Mouse (Mus musculus) heart, adult 2 months (tissue): ENCODE measurements around the gene Serpine2. TPM values are rescaled to one million over a fixed set of nuclear protein-coding genes. Genes with fewer than 3 reads are reported as not detected.

Source experiments
- DNase-seq, 2 experiments: peaks; one replicate each; pipeline ENCODE4 v3.0.0; 2021
- H3K27ac ChIP-seq: fragments of 200-600 bp; 2 replicates; pipeline ENCODE4 v1.8.1; 2022
- H3K27me3 ChIP-seq: fragments of 200-500 bp; 2 replicates; pipeline ENCODE4 v1.6.1; 2012; ENCODE audit warnings: mild to moderate bottlenecking, low read length, inconsistent platforms, mixed read lengths; ENCODE audit not compliant: control insufficient read depth, insufficient read depth
- H3K36me3 ChIP-seq: fragments of 200-500 bp; 2 replicates; pipeline ENCODE4 v1.6.1; 2012; ENCODE audit warnings: low read length, inconsistent platforms; ENCODE audit not compliant: control insufficient read depth, insufficient read depth
- H3K4me1 ChIP-seq: fragments of 200-500 bp; 2 replicates; pipeline ENCODE4 v1.6.1; 2011; ENCODE audit warnings: low read length; ENCODE audit not compliant: control insufficient read depth, insufficient read depth
- H3K4me3 ChIP-seq: fragments of 200-600 bp; 2 replicates; pipeline ENCODE4 v1.8.1; 2022
- H3K79me2 ChIP-seq: fragments of 200-500 bp; replicated peaks from 2 replicates; pipeline ENCODE4 v1.6.1; 2012; ENCODE audit warnings: mild to moderate bottlenecking, inconsistent platforms, low read length, moderate library complexity, mixed read lengths; ENCODE audit not compliant: control insufficient read depth, insufficient read depth
- H3K9ac ChIP-seq: fragments of 200-500 bp; 2 replicates; pipeline ENCODE4 v1.6.1; 2012; ENCODE audit warnings: low read depth, mild to moderate bottlenecking, control low read depth, inconsistent platforms, low read length, mixed read lengths
- CTCF ChIP-seq: fragments of 200-600 bp; IDR thresholded peaks from 2 replicates; pipeline ENCODE4 v1.8.1; 2022; ENCODE audit warnings: antibody characterized with exemption, mild to moderate bottlenecking, moderate library complexity
- EP300 ChIP-seq: fragments of 200-500 bp; IDR thresholded peaks from 2 replicates; pipeline ENCODE4 v1.6.1; 2011; ENCODE audit warnings: low read depth, low read length, control low read depth; ENCODE audit not compliant: insufficient read depth
- POLR2A ChIP-seq: fragments of 200-500 bp; IDR thresholded peaks from 2 replicates; pipeline ENCODE4 v1.6.1; 2011; ENCODE audit warnings: mild to moderate bottlenecking, low read depth, low read length, control low read depth; ENCODE audit not compliant: insufficient read depth
- WGBS: fragments of 180-500 bp; shearing (Covaris S2); methylation state at CpG from one replicate; pipeline ENCODE4 v1.1.7; 2018; 5-methylcytosine and 5-hydroxymethylcytosine counted together
- intact Hi-C: fragments of 180-260 bp; cut with DNase I; formaldehyde crosslinking; loops from one replicate; pipeline ENCODE4 v1.15.1; 2025
- polyA plus RNA-seq: library from polyadenylated mRNA; depleted of rRNA; stranded (reverse); fragments of >200 nt; gene quantifications from 2 replicates; pipeline ENCODE4 v1.2.3, GENCODE M21; 2012
- total RNA-seq, 2 experiments: library from RNA; stranded (reverse); gene quantifications; 2 replicates each; pipeline ENCODE4 v1.2.3; 2021

Gene Serpine2
- total and polyA plus RNA-seq, 3 experiments: 18.1 to 28.4 (median 24.9) TPM

- intact Hi-C loops: no loop called here
- TF ChIP-seq CTCF: no peak
- TF ChIP-seq POLR2A: no peak
- no peak for TF ChIP-seq EP300
- WGBS: 33% methylated on average over 12 of the region's 12 CpGs
- H3K27me3 ChIP-seq: peaks cover 4% of the 10 kb centered on the region
- no peaks in the 10 kb centered on the region for H3K36me3 ChIP-seq
- H3K4me1 ChIP-seq: peaks cover 4% of the 10 kb centered on the region
- no peak overlapping the region for H3K9ac ChIP-seq
- H3K4me3 ChIP-seq: no peak overlapping the region
- H3K79me2 ChIP-seq: no peaks in the 10 kb centered on the region
- DNase-seq: no peak
- no peak overlapping the region for H3K27ac ChIP-seq
These were observed 455 bp downstream of the Serpine2 start for GRCm38 (mm10) chr1:79860411-79861039.

DNA sequence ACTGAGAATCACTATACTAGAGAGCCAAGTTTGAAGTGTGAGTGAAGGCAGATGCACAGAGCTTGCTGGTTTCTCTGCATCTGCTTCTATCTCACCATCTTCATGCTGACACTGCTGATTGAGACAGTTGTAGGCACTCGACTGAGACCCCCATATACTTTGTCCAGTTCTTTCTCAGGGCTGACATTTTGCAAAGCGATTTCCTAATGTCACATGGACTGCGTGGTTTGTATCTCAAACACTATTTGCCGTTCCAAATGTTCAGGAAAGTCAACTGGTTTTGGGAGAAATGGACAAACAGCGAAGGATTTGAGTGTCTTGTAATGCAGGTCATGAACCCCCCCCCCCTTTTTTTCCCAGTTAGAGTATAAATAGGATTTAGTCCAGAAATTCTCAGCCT is 1.0 kb downstream of the Serpine2 start:
- no peak for DNase-seq
- H3K9ac ChIP-seq: no peak overlapping the region
- peaks cover 4% of the 10 kb centered on the region for H3K27me3 ChIP-seq
- WGBS: 91% methylated on average over 5 of the region's 5 CpGs
- no peaks in the 10 kb centered on the region for H3K79me2 ChIP-seq
- peaks cover 4% of the 10 kb centered on the region for H3K4me1 ChIP-seq
- intact Hi-C loops: loop anchor here (5.0 kb wide), 1 partner anchor 38 kb away; no protein-coding TSS in a partner anchor
- no peak for TF ChIP-seq POLR2A
- no peak for TF ChIP-seq CTCF
- TF ChIP-seq EP300: no peak
- H3K27ac ChIP-seq: no peak overlapping the region
- H3K4me3 ChIP-seq: no peak overlapping the region
- H3K36me3 ChIP-seq: no peaks in the 10 kb centered on the region

GRCm38 (mm10) chr1:79859026-79859425 is 2.0 kb downstream of the Serpine2 start:
- TF ChIP-seq EP300: no peak
- no peak for TF ChIP-seq POLR2A
- TF ChIP-seq CTCF: no peak
- no peak for DNase-seq
- intact Hi-C loops: loop anchor here (5.0 kb wide), 1 partner anchor 37 kb away; no protein-coding TSS in a partner anchor
- H3K4me3 ChIP-seq: peak overlapping the region; percentile 71
- peaks cover 4% of the 10 kb centered on the region for H3K4me1 ChIP-seq
- no peaks in the 10 kb centered on the region for H3K36me3 ChIP-seq
- H3K9ac ChIP-seq: peak overlapping the region; percentile 60
- 46% methylated on average over 4 of the region's 4 CpGs for WGBS
- no peaks in the 10 kb centered on the region for H3K79me2 ChIP-seq
- H3K27ac ChIP-seq: no peak overlapping the region
- H3K27me3 ChIP-seq: peaks cover 4% of the 10 kb centered on the region

DNA sequence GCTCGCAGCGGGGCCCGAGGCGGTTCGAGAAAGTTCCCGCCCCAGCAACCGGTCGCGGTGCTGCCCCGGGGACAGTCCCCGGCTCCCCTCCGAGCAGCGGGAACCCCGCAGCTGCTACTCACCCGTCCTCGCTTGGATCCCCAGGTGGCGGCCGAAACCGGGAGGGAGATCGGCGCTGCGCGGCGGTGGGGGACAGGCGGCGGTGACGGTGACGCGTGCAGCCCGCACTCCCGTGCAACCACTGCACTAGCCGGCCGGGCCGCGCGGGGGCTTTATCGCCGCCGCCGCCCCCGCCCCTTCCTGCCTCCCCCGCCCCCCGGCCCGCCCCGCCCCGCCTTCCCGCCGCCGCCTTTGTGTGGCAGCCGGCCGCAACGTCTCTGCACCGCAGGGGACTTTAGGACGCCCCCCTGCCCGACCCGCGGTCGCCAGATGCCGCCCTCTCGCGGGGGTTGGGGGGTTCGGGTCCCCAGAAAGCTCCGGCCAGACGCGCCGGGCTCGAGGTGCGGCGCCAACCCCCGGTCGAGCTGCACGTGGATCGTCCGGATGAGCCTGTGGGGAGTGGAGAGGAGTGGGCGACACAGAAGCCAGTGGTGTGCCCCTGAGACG is 2.5 kb downstream of the Serpine2 start:
- H3K9ac ChIP-seq: peak overlapping the region; percentile 87
- under 1% methylated on average over 63 of the region's 76 CpGs for WGBS
- no peaks in the 10 kb centered on the region for H3K79me2 ChIP-seq
- peak overlapping the region; percentile 71 for H3K4me3 ChIP-seq
- H3K36me3 ChIP-seq: no peaks in the 10 kb centered on the region
- H3K27me3 ChIP-seq: peaks cover 4% of the 10 kb centered on the region
- peaks cover 4% of the 10 kb centered on the region for H3K4me1 ChIP-seq
- no peak for TF ChIP-seq POLR2A
- TF ChIP-seq CTCF: 0 out of 2 replicates have a peak, but pooled peaks have one; percentile 1
- TF ChIP-seq EP300: no peak
- peak overlapping the region; percentile 47 for H3K27ac ChIP-seq
- DNase-seq: peak; percentile 43 to 55
- intact Hi-C loops: loop anchor here (5.0 kb wide), 1 partner anchor 36 kb away; no protein-coding TSS in a partner anchor

DNA sequence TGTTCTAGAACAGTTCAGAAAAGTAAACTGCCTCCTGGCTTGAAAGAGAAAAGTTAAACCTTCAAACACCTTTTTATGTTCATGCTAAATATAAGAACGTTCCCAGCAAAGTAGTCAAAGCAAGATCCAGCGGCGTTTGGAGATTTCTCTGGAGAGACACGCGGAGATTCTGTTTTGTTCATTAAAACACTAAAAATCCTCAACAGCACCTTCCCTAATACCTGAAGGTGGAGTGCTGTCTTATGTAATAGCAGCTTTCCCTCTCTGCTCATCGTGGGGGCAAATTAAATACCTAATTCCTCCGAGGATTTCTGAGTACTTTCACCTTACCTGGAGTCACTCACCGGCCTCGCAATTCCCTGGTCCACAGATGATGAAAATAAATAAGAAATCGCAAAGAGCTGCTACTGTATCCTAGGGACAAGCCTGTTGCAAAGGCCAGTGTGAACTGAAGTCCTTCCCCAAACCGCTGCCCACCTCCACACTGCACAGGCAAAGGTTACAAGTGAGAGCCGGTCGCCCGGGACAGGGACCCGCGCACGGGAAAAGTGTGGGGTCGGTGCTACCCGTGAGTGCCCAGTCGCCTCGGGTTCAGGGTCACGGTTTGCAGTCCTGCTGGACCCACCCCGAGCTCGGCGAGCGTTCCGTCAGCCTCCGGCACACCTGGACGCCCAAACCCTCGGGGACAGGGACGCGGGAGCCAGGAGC is 3.1 kb downstream of the Serpine2 start:
- H3K36me3 ChIP-seq: no peaks in the 10 kb centered on the region
- peak overlapping the region; percentile 87 for H3K9ac ChIP-seq
- H3K4me1 ChIP-seq: peaks cover 4% of the 10 kb centered on the region
- H3K27ac ChIP-seq: peak overlapping the region; percentile 47
- H3K4me3 ChIP-seq: peak overlapping the region; percentile 71
- no peak for TF ChIP-seq CTCF
- no peak for TF ChIP-seq POLR2A
- no peak for TF ChIP-seq EP300
- 11% methylated on average over 32 of the region's 32 CpGs for WGBS
- peaks cover 4% of the 10 kb centered on the region for H3K27me3 ChIP-seq
- intact Hi-C loops: loop anchor here (5.0 kb wide), 1 partner anchor 36 kb away; no protein-coding TSS in a partner anchor
- DNase-seq: no peak
- no peaks in the 10 kb centered on the region for H3K79me2 ChIP-seq
